Mouse (Mus musculus): ENCODE measurements around the gene Olfr926. TPM values are rescaled to one million over a fixed set of nuclear protein-coding genes. Genes with fewer than 3 reads are reported as not detected.
"Not testable (repeated sequence)": the region's sequence is repeated elsewhere in the genome, so short reads cannot be mapped to it uniquely, and the experiment has no call there.

Olfr926 gene
- not detected for total RNA-seq (2021)
- long read RNA-seq, experiment 1, result 0 reads
- long read RNA-seq, experiment 2, result 0 reads

DNA sequence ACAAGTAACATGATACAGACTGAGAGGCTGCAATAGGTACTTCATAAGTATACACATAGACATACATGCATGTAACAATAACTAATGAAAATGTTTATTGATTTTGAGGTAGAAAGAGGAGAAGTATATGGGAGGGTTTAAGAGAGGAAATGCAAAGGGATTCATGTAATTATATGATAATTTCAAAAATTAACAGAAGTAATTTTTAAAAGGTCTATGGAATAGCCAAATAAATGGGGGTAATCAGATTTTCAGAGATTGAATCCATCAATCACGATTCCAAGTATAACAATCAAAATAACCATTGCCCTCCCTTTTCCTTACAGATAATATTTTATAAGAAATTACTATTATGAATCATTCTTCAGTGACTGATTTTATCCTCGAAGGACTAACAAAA lies at the start of gene Olfr926:
Gene Olfr926 (plus strand): TSS at position 301 of the 400 bp plus-strand sequence.
- DNase-seq, result no peak

DNA sequence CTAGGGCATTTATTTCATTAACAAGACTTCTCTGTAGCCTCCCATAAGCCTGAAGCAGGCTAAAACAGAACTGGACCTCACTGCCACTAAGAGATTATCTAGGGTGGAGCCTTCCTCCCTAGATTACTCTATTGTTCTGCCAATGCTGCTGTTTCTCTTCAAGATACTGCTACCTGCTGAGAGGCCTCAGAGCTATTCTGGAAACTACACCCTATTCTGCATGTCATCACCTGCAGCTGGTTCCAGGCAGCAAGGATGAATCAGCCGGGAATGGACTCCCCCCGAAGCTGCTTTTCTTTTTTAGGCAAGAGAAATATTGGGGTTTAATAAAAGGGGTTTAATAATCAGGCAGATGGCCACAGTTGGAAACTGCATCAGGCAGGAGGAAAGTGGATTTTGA lies 43.9 kb upstream of the Olfr926 start:
- DNase-seq, result no peak

DNA sequence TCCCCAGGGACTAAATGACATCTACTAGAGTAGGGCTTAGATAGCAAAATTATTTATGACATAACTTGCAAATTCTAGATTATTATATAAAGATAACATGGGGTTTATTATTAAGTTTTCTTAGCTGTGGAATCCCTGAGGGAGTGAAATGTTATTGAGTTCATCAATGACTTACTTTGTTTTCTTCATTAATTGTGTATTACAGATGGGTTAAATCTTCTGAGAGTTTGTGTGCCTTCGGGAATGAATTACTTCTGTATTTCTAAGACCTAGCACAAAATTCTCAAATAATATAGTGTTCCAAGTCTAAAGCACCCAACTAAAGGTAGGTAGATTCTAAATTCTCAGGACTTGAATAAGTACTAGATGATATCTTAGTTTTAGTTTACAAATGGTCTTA lies 32.8 kb upstream of the Olfr926 start, which contains the start of gene Olfr924:
Gene Olfr924 (plus strand): TSS at position 301 of the 400 bp plus-strand sequence.
- no peak for DNase-seq

DNA sequence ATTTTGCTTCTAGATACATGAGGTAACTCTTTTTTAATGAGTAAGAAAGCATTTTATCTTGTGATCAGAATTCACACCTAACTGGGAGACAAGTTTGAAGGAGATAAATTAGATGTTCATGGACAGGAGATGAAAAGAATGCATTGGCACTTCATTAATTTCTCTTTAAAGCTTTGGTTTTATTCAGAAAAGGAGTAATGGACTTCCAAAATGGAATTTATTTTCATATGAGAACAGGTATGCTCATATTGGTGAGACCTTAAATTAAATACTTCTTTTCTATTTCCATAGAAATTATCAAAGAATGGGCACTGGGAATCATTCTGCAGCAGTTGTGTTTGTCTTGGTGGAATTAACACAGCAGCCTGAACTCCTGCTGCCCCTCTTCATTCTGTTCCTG lies 22.2 kb upstream of the Olfr926 start, which contains the start of gene Olfr26:
Gene Olfr26 (plus strand): TSS at position 301 of the 400 bp plus-strand sequence.
- no peak for DNase-seq

DNA sequence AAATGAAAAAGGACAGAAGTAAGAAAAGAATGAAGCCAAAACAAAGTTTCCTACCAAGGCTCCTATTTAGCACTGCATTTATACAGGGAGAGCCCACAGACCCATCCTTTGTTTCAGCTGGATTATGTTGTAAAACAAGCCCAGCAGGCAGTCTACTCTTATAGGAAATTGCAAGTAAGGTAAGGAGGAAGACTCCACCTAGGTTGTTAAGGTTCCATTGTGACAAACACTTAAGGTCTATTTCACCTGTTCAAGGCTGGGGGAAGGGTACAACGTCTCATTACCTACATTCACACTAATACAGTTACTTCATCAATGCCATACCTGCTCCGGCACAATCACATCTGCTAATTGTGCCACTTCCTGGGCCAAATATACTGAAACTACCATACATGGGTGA lies 2.0 kb upstream of the Olfr926 start:
- DNase-seq, result not testable (repeated sequence)

Other genes starting within 250 kb of the Olfr926 start
- not detected for gene Olfr916, start 217.3 kb upstream of the Olfr926 start, total RNA-seq (2021)
- not detected for gene Olfr917, start 211.3 kb upstream of the Olfr926 start, total RNA-seq (2021)
- gene Olfr918, start 202.5 kb upstream of the Olfr926 start, total RNA-seq (2021), result not detected
- gene Olfr919, start 173.5 kb upstream of the Olfr926 start, total RNA-seq (2021), result not detected
- gene Vwa5a, start 158.9 kb upstream of the Olfr926 start, total RNA-seq (2021), result 10 to 100 TPM; 22.5 to 29.6 TPM
- under 1 TPM; 0.07 to 0.12 TPM for gene Olfr920, start 124.8 kb upstream of the Olfr926 start, total RNA-seq (2021)
- gene Olfr921, start 104.1 kb upstream of the Olfr926 start, total RNA-seq (2021), result not detected
- gene Olfr922, start 62.5 kb upstream of the Olfr926 start, total RNA-seq (2021), result not detected
- not detected for gene Olfr923, start 50.6 kb upstream of the Olfr926 start, total RNA-seq (2021)
- gene Olfr924, start 32.7 kb upstream of the Olfr926 start, total RNA-seq (2021), result not detected
- gene Olfr26, start 22.1 kb upstream of the Olfr926 start, total RNA-seq (2021), result not detected
- gene Olfr930, start 52.7 kb downstream of the Olfr926 start, total RNA-seq (2021), result not detected
- not detected for gene Olfr933, start 95.2 kb downstream of the Olfr926 start, total RNA-seq (2021)
- gene Olfr934, start 111.2 kb downstream of the Olfr926 start, total RNA-seq (2021), result not detected
- gene Olfr935, start 122.6 kb downstream of the Olfr926 start, total RNA-seq (2021), result not detected
- gene Olfr146, start 146.3 kb downstream of the Olfr926 start, total RNA-seq (2021), result not detected
- not detected for gene Olfr937, start 187.8 kb downstream of the Olfr926 start, total RNA-seq (2021)
- gene Olfr938, start 201.8 kb downstream of the Olfr926 start, total RNA-seq (2021), result not detected